Mouse (Mus musculus) hematopoietic multipotent progenitor cell, adult 10-12 weeks (in vitro differentiated cells): ENCODE data around the gene A830031A19Rik. TPM values are rescaled to one million over a fixed set of nuclear protein-coding genes. Genes with fewer than 3 reads are reported as not detected.

Source experiments
- polyA plus RNA-seq: library from polyadenylated mRNA; stranded (reverse); fragments of >175 nt; gene quantifications from 2 replicates; pipeline ENCODE4 v1.2.3, GENCODE M21; 2012; ENCODE audit warnings: low replicate concordance

Gene A830031A19Rik
- polyA plus RNA-seq, result not detected in 2 replicates

DNA sequence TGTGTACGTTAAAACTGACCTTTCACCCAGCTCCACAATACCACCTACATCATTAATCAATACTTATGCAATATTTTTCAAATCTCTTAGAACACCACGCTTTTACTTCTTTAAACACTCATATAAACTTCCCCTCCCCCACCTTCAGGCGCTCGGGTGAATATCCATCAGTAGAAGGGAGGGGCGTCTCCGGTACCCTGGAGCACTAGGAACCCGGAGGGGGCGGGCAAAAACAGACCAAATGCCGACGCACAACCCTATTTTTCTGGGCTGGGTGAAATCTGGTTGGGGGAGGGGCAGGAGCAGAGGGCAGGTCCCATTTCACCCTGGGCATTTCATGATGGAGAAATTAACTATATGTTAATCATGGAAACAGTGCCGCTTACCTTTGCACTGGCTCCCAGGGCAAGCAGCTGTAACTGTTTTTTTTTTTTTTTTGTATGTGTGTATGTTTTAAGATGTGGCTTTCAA lies at the start of gene A830031A19Rik:
Gene A830031A19Rik (minus strand): TSS at position 421 of the 471 bp plus-strand sequence.

DNA sequence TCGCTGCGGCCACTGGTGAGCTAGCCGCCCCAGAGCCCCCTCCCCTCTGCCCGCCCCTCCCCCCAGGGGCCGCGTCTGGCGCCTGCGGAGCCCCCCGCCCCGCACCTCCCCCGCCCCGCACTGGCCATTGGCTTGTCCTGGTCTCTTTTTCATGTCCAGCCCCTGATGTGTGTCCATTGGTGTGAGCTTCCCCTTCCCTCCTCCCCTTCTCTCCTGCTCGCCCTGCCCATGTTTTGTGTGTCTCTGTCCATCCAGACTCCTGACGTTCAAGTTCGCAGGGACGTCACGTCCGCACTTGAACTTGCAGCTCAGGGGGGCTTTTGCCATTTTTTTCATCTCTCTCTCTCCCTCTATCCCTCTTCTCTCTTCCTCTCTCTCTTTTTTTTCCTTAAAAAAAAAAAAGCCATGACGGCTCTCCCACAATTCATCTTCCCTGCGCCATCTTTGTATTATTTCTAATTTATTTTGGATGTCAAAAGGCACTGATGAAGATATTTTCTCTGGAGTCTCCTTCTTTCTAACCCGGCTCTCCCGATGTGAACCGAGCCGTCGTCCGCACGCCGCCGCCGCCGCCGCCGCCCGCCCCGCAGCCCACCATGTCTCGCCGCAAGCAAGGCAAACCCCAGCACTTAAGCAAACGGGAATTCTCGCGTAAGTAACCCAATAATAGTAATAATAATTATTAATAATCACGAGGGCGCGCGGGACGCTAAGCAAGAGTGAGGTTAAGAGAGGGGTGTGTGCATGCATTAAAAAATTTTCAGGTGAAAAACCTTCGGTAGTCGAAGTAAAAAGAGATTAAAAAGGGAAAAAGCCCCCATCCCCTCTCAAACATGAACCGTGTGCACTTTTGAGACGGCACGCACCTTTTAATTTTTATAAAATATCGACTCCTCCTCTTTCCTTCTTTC lies 3.2 kb upstream of the A830031A19Rik start, which contains the start of gene Bcl11a:
Gene Bcl11a (plus strand): TSS at position 262 of the 911 bp plus-strand sequence.

Other genes starting within 250 kb of the A830031A19Rik start
- 2.6 and 3.3 TPM in 2 replicates for gene Papolg, start 179.8 kb downstream of the A830031A19Rik start, polyA plus RNA-seq
- 94.1 and 96.2 TPM in 2 replicates for gene Bcl11a, start 3.0 kb upstream of the A830031A19Rik start, polyA plus RNA-seq